Mouse (Mus musculus) inflammation-experienced regulatory T-cells, adult 6 months (primary cell): ENCODE measurements around the gene Ssx2ip. TPM values are rescaled to one million over a fixed set of nuclear protein-coding genes. Genes with fewer than 3 reads are reported as not detected.
"Not testable (repeated sequence)": the region's sequence is repeated elsewhere in the genome, so short reads cannot be mapped to it uniquely, and the experiment has no call there.

Experiments
- ATAC-seq: one replicate; pipeline ENCODE4 v1.8.0; 2017
- polyA plus RNA-seq, 3 experiments: library from polyadenylated mRNA; unstranded; fragments of 100-300 nt; shearing (Covaris generic); gene quantifications; one replicate each; pipeline ENCODE4 v1.2.1; 2017

Gene Ssx2ip
- polyA plus RNA-seq, 3 experiments from 2014 or later, result 0.91 to 1.3 (median 1.1) TPM

GRCm38 (mm10) chr3:146403770-146404169 lies 672 bp upstream of the Ssx2ip start:
- ATAC-seq, result no peak

DNA sequence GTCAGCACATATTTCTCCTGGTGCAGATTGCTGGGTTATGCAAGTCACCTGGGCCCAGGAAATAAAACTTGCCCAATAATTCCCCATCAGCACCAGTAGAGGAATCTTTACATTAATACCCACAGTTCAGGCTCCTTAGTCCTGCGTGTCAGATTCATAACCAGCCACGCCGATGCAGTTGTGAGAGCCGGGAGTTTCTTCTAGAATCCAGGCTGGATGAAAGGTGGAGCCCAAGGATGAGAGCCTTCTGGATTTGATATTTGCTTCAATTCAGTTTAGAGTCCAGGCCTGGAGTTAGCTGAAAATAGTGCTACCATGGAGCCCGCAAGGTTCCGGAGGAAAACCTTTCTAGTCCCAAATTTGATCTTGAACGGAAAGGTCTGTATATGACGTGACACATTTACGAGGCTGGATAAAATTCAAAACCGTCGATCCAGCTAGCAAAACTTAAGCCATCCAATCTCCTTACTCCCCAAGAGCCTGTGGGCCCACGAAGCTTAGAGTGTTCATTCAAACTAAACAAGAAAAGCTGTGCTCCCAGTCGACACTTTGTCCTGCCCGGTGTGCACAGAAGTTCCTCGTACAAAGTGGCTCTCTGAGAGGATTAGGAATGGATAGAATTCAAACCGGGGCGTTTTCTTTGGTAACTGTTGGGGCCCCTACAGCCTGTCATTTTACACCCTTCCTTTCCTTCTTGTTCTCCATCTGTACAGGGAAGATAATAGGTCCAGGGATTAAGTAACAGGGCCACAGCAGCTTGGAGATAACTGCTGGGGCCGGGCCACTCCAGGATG lies 968 bp downstream of the Ssx2ip start:
- no peak for ATAC-seq

DNA sequence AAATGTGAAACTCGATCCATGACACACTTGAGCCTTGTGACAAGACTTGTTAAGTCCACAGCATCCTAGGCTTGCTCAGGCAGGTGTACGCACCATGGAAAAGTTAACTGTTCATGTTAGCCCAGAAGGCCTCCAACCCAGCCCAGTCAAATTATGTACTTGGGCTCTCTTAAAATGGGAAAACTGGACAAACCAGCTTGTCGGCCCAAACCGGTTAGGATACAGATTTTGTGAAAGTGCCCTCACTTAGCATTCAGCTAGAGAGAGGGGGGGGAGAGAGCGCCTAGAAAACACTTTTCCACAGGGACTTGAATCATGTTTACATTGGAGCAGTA lies 1.5 kb downstream of the Ssx2ip start:
- ATAC-seq, result no peak

DNA sequence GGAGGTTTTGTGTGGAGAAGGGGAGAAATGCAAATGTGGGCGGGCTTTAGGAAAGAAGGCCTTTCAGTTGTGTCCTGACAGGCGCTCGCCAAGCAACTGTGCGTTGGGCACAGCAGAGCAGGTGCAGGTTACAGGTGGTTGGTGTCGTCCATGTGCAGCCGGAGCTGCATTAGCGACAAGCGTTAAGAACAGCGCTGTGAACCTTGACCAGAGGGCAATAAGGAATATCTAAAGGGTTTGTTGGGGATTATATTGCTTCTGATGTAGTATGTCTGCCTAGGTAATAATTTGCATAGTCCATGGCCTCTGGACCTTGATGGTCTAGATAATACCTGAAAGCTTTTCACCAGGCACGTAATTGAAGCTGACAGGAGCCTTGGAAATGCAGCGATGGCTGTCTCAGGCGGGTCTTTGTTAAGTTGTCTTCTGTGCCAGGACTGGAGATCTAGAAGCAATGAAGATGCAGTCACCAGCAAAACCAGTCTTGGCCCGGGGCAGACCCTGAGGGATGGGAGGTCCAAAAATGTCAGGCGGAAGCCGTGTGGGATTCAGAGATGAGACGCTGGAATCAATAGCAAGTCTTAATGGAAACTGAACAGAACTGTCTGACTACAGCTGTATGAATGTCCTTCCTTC lies 2.8 kb downstream of the Ssx2ip start:
- no peak for ATAC-seq

DNA sequence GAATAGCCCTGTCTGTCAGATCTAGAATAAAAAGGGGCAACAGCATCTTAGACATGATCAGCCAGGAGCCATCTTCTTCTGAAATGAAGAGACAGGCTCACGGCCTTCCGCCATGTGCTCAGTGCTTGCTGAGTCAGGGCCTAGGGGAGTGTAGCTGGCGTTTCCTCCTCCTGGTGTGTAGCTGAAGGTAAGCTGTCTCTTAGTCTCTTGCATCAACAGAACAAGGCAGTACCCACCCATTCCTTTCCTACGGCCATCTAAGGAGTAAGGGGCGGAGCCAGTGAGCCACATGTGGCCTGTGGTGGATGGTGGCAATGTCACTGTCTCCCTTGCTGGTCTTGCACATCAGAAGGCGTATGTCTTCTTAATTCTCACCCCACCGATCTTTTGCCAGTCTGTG lies 5.7 kb downstream of the Ssx2ip start:
- no peak for ATAC-seq

GRCm38 (mm10) chr3:146412008-146412407 lies 7.6 kb downstream of the Ssx2ip start:
- ATAC-seq, result no peak

- ATAC-seq, result no peak
Measured at GRCm38 (mm10) chr3:146412480-146412879, 8.0 kb downstream of the Ssx2ip start.

DNA sequence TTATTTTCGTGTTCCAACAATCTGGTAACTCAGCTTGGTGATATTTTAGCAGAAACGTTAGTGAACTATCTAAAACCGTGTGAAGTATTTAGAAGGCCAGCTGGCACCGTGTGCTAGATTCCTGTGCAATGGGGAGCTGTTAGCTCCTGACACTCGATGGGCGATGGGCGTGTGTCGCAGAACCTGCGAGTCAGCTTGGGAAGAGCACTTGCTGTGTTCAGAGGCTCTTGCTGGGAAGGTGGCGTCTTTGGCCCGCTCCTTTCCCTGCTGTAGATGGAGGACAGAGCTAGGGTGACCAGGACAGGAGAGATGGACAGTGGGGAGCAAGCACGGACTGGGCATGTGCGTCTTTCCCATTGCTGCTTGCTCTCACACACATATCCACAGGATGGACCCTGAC lies 8.6 kb downstream of the Ssx2ip start:
- ATAC-seq, result no peak

- no peak for ATAC-seq
Measured at GRCm38 (mm10) chr3:146413992-146414391, 9.6 kb downstream of the Ssx2ip start.

GRCm38 (mm10) chr3:146414555-146414954 lies 10.1 kb downstream of the Ssx2ip start:
- no peak for ATAC-seq

DNA sequence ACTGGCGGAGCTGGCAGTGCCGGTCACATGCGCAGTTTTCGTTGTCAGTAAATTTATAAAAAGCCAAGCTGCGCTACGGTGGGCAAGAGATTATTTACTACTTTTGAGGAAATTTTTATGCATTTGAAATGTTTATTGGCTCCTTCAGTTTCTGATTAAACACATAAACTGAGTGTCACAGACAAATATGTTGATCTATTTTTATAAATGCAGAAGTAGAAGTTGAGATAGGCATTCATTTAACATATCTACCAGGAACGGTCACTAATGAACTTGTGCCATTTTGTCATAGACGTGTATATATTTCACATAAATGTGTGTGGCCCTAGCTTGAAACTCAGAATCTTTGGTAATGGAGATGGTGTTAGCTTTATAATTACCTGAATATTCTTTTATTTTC lies 13.4 kb downstream of the Ssx2ip start:
- ATAC-seq, result no peak

DNA sequence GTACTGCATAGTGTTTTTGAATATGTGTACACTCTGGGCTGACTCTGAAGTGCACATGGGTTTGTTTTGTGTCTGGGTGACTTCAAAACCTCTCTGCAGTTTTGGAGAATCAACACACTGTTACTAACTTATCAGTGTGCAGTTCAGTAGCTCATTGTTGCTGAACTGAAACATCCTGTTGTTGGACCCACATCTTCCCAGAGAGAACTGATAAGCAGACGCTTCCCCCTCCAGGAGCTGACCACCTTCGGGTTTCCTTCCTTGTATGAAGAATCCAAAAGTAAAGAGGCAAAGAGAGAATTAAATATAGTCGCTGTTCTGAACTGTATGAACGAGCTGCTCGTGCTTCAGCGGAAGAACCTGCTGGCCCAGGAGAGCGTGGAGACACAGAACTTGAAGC lies 14.5 kb downstream of the Ssx2ip start:
- ATAC-seq, result no peak

DNA sequence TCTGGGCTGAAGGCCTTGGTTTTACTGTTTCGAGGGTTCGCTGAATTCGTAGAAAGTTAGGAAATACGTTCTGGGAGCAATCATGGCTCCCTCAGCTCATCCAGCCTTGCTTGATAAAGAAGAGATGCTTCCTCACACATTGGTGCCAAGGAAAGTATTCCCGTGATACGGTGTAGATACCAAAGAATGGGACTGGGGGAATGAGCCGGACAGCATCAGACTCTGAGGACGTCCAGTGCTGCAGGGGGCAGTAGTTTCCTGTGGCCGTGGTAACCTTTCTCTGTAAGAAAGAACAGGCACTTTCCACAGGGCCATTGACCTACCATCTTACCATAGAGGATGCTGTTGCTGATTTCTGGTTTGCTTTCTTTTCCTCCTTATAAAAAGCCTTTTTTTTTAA lies 15.1 kb downstream of the Ssx2ip start:
- no peak for ATAC-seq

- ATAC-seq, result no peak
Measured at GRCm38 (mm10) chr3:146419992-146420537, 15.6 kb downstream of the Ssx2ip start.

DNA sequence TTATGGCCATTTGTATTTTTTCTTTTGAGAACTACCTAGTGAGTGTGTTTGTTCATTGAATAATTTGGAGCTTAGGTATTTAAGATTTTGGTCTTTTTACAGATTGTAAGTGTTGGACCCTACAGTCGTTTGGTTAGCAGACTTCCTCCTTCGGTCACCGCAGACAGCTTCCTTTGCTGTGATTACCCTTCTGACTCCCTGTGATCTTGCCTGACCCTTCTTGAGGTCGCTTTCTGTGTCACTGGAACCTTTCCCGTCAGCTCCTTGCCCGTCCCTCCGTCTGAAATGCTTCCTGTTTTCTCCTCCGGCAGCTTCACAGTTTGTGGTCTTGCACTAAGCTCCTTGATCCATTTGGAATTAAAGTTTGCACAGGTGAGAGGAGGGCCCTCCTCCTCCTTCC lies 17.3 kb downstream of the Ssx2ip start:
- ATAC-seq, result peak; percentile 58

DNA sequence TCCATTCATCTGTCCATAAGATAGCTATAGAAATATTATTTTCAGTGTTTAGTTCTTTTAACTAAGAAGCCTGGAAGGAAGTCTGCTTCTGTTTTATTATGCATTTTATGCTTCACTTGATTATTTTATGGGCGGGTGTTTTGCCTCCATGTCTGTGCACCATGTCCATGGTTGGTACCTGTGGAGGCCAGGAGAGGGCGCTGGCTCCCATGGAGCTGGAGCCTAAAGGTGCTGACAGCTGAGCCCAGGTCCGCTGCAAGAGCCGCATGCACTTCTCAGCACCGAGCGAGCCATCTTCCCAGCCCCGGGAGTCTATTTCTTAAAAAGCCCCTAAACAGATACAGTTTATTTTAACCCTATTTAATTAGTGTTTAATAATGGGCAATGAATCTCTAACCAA lies 19.3 kb downstream of the Ssx2ip start:
- no peak for ATAC-seq

GRCm38 (mm10) chr3:146424306-146424900 lies 20.0 kb downstream of the Ssx2ip start:
- no peak for ATAC-seq

DNA sequence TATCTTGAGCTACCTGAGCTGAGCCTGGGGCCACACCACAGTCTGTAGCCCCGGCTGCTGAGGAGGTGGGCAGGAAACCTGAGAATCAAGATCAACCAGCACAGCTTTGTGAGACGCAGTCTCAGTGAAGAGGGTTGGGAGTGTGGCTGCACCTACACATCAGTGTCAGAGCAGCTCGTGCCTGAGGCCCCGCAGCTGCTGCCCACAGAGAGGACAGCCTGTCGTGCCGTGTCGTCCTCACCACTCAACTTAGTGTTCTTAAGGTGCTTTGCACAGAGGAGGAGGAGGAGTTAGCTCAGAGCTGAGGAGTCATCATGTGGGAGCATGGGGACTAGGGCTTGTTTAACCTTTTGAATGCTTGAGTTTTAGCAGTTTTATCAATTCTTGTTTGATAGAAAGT lies 21.5 kb downstream of the Ssx2ip start:
- no peak for ATAC-seq

GRCm38 (mm10) chr3:146426489-146426888 lies 22.0 kb downstream of the Ssx2ip start:
- ATAC-seq, result no peak

DNA sequence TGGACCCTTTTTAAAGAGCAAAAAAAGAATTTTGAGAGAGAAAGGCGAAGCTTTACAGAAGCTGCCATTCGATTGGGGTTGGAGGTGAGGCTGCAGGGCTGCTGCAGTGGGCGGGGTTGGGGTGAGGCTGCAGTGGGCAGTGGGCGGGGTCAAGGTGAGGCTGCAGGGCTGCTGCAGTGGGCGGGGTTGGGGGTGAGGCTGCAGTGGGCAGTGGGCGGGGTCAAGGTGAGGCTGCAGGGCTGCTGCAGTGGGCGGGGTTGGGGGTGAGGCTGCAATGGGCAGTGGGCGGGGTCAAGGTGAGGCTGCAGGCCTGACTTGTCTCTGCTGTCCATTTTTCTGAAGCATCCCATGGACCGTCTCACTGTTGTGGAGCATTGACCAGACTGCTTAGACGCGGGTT lies 28.6 kb downstream of the Ssx2ip start:
- not testable (repeated sequence) for ATAC-seq

DNA sequence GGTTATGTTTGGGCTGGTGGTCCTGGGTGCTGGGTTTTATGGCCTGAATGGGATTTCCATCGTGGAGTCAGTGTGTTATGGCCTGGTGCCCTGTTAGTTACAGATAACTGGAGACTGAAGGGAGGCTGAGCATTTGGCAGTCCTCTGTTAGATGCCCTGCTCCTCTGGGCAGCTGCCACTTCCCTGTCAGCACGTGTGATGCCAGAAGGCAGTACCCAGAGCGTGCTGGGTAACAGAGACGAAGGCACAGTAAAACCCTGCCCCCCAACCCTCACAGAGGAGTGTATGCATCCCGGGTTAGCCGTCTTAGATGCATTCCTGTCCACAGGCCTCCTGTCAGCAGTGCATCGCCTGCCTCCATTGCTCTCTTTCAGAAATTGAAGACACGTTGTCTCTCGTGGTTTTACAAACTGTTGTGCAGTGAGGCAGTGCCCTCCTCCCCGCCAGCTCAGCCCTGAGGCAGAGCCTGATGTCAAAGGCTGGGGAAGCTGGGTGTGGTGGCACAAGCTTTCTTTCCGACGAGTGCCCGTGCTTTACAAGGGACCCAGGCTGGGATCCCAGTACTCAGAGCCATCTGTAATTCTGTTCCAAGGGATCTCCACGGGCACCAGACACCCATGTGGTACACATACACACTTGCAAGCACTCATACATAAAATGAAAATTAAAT lies 29.4 kb downstream of the Ssx2ip start:
- no peak for ATAC-seq

GRCm38 (mm10) chr3:146434686-146435085 lies 30.2 kb downstream of the Ssx2ip start:
- no peak for ATAC-seq

- no peak for ATAC-seq
Measured at GRCm38 (mm10) chr3:146435533-146435932, 31.1 kb downstream of the Ssx2ip start.
